Mouse (Mus musculus) ES-Bruce4 (cell line): ENCODE data around the gene En1.

Experiments used
- CTCF ChIP-seq: IDR thresholded peaks from one replicate; pipeline ENCODE4 v1.8.1; 2011; ENCODE audit warnings: low read depth, low read length
- POLR2A ChIP-seq: IDR thresholded peaks from one replicate; pipeline ENCODE4 v1.8.1; 2011; ENCODE audit warnings: low read length; ENCODE audit not compliant: insufficient read depth

DNA sequence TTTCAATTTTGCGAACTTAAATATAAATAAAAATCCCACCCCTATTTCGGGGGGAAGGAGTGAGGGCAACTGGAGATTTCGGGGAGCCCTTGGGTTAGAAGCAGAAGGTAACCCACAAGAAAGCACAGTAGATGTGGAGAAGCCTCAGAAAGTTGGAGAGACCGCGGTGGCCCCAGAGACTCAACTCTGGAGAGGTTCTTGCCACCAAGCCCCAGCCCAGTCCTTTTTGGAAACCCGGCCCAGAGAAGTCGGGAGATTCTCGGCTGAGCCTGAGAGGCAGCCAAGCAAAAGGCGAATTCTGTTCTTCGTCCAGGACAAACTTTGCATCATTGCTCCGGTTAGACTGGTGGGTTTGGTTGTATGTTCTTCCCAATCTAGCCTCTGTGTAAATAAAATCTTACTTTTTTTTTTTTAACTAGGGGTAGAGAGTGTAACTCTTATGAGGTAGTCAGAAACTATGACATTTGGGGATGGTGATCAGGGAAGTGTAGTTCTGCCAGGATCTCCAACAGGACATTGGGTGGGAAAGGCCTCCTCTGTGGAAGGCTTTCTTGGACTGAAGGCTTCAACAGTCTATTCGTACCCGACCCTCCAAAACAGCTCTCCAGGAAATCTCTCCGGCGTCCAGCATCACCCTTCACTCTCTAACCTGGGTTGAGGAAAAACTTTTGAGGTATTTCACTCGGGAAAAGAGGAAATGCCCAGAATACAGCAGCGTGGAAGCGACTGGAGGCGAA is 1.5 kb upstream of the En1 start:
- TF ChIP-seq CTCF (no peak), POLR2A (no peak)
